Mouse (Mus musculus) inflammation-experienced regulatory T-cells, adult 6 months (primary cell): ENCODE data around the gene Gm10382. TPM values are rescaled to one million over a fixed set of nuclear protein-coding genes. Genes with fewer than 3 reads are reported as not detected.

Experiments used
- ATAC-seq: one replicate; pipeline ENCODE4 v1.8.0; 2017
- polyA plus RNA-seq, 3 experiments: library from polyadenylated mRNA; unstranded; fragments of 100-300 nt; shearing (Covaris generic); gene quantifications; one replicate each; pipeline ENCODE4 v1.2.1; 2017

Gene Gm10382
- polyA plus RNA-seq: 1 to 10 TPM in 2 of 3 experiments, under 1 TPM in 1; 0.65 to 1.1 (median 1.0) TPM

DNA sequence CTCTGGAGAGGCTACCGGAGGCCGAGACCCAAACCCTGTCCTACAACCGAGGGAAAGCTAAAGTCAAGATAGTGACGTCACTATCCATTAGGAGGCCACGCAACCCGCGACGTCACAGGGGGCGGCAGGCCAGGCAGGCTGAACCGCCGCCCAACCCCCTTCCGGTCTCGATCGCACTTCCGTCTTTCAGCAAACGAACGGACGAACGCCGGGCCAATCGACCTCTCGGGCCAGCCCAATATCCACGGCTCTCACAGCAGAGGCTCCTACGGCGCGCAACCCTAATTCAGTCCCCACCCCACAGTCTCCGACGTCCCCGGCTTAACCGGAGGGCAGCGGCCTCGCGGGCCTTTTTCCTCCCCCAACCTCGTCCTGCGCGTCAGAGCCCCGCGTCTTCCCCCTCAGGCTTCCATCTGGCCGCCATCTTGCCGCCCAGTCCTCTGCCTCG, at the start of gene Gm10382:
Gene Gm10382 (plus strand): TSS at position 192 of the 448 bp plus-strand sequence.
- ATAC-seq: peak; percentile 65

DNA sequence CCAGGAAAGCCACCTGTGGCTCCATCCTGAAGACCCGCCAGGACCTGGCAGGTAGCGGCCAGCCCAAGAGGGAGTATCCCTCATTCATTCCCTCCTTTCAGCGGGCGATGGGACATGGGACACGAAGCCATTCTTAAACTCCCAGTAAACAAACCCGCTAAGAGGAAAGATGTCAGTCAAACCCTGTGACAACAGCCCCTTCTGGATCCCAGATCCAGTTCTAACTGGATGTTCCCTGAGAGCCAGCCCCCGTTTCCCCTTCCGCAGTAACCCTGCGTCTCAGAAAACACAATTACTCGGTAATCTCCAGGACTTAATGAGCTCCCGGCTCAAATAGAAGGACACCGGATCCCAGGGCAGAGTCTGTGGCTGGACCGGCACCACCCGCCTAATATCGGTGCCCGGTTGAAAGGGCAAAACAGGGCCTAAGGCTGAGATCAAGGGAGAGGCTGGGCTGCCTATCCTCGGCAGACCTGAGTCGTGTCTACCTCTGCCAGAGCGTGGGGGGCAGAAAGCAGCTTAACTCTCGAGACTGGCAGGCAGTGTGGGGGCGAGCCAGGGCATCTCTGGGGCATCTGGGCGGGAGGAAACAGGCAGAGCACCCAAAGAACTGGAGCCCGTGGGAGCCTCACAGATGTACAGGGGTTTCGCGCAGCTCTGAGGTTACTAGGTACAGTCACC, 49.1 kb upstream of the Gm10382 start:
- ATAC-seq: peak; percentile 19

DNA sequence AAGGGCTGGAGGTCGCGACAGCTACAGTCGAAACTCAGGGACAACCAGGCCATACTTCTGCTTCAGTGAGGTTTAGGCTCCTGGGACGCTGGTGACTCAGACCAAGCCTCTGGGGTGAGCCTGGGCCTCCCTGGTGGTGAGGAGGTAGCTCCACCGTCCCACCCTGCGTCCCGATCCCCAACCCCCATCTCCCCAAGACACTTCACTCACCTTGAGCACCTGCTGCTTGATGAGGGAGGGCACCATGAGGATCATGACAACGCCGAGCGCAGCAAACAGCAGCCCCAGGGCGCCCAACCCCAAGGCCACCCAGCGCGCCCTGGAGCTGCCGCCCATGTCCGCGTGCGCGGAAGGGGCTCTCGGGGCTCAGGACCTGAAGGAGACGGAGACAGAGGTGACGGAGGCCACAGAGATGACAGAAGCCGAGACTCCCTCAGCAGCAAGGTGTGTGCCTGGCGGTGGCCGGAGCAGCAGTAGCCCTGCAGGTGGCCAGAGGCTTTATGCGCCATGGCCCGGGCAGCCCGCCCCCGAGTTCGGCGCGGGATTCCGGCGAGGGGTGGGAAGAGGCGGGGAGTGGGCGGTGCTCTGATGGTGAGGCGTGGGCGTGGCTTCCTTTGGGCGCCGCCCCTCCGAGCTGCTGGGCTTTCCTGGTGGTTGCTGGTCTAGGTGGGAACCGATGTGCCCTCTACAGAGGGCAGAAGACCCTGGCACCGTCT, 48.4 kb upstream of the Gm10382 start, which contains the start of gene Scarb1:
Gene Scarb1 (minus strand): TSS at position 548 of the 716 bp plus-strand sequence.
- peak; percentile 77 for ATAC-seq

DNA sequence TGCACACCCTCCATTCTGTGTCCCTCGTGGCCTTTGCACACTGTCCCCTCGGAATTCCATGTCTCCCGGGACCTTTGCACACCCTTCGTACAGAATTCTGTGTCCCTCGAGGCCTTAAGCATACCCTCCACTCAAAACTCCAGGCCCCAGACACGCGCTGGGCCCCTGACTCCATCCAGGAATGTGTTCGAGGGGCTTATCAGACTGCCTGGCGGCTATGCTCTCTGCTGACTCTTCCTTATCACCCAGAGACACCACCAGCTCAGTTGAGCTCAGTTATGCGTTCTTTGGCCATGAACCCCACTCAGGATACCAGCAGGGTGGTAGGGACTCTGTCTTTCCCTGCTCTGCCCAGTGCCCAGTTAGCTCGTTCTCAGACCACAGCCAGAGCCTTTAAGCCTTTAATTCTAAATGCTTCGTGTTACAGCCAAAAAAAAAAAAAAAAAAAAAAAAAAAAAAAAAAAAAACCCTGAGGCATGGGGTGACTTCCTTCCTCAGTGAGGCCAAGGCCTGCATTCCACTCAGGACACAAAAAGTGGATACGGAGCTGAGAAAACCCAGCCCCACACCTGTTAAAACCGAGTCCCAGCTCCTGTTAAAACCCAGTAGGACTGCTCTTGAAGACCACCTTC, 47.5 kb upstream of the Gm10382 start:
- ATAC-seq: no peak

DNA sequence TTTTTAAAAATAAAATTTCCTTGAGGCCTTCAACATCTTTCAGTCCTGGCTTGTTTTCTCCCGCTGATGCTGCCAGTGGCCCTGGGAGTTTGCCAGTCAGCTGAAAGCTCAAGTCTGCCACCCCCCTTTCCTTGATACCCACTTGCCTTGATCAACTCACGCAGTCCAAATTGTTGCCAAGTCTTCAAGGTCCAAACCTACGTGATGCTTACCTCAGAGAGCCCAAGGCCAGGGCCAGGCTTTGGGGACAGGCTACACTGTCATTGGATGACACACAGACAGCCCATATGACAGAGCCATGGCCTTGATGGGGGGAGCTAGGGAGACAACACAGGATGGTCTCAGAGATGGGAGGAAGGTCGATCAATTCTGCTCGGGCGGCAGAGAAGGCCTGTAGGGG, 44.8 kb upstream of the Gm10382 start:
- ATAC-seq: no peak

DNA sequence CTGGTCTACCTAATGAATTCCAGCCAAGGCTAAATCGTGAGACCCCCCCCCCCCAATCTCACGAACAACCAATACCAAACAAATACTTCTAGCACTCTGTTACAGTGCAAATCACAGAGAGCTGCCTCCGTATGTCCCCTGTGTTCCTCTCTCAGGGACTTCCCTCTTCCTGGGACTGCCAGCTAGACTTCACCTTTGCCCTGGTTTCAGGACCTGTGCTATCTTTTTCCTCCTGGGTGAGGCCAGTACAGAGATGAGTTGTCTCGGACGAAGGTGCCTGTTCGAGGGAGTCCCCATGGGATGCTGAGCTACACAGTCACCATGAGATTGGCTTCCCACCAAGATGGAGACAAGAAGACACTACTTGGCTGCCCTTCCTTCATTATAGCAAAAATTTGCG, 41.1 kb upstream of the Gm10382 start:
- ATAC-seq: no peak

DNA sequence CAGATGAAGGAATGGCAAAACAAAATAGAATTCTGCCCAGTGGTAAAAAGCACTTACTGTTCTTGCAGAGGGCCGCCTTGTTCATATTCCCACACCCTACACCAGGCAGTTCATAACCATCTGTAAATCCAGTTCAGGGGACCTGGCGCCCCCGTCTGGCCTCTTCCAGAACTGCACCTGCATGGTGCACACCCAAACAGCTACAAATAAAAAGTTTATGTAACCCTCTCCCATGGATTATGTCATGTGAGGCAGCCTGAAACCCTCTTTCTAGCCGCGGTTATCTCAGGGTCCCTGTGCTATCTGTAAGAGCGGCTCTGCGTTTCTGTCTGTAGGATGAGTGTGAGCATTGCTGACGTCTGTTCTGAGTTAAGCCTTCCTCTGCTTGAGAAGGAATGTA, 40.6 kb upstream of the Gm10382 start:
- ATAC-seq: no peak

DNA sequence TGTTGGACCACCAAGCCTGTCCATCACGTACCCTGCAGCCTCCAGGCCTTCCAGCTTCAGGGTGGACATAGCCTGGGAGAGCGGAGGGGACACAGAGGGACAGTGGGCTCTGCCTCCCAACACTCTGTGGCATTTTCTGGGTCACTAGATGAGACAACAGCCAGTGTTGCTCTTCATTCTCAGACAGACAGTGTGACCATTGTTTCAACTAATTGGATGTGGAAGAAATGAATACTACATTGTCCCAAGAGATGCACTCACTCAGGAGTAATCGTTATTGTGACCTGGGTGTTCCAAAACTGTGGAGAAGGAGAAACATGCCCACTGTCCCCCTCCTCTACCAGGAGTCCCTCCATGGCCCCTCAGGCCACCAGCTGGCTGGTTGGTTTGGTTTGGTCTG, 39.7 kb upstream of the Gm10382 start:
- ATAC-seq: no peak

DNA sequence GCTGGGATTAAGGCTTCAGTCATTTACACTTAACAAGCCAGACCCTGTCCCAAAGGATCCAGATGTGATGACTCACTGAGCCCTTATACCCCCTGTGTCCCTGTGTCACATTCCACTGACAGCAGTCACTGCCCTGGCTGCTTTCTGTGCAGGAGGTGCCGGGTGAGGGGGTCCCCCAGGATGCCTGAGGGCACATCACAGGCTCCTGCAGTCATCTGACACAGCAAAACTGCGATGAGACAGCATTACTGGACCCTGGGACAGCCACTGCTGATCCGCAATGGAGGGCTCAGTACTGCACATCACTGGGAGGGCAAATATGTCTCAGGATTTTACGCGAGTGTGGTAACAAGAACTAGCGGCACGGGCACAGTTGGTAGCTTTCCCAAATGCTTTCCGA, 38.1 kb upstream of the Gm10382 start:
- no peak for ATAC-seq

DNA sequence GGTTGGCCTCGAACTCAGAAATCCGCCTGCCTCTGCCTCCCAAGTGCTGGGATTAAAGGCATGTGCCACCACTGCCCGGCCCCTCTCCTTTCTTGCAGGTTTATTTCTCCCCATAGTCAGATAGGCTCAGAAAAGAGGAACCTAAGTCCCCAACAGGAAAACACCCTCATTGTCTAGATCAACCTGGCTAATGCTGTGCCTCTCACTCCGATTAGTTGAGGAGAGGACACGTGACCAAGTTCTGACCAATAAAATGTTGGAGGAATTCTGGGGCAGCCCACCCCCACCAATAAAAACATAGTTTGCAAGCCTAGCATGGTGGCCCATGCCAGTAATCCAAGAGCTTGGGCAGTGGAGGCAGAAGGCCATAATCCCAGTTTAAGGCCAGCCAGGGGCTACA, 37.2 kb upstream of the Gm10382 start:
- ATAC-seq: no peak

DNA sequence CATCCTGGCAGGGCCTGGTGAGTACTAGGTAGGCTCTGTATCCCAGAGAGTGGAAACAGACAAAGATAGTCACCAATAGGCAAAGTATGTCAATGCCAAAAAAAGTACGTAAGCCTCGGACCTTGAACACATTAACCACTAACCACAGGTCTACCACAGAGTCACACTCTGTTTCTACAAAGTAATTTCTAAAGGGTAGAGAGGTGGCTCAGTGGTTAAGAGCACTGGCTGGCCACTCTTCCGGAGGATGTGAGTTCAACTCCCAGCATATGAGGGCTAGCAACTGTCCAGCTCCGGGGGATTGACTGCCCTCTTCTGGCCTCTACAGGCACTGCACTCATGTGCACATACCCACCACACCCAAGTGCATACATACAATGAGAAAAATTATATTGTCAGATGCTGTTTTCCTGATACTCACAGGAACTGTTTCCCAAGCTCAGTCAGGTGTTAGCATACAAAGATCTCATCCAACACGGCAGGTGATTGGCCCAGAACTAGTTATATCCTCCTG, 36.3 kb upstream of the Gm10382 start:
- ATAC-seq: no peak

DNA sequence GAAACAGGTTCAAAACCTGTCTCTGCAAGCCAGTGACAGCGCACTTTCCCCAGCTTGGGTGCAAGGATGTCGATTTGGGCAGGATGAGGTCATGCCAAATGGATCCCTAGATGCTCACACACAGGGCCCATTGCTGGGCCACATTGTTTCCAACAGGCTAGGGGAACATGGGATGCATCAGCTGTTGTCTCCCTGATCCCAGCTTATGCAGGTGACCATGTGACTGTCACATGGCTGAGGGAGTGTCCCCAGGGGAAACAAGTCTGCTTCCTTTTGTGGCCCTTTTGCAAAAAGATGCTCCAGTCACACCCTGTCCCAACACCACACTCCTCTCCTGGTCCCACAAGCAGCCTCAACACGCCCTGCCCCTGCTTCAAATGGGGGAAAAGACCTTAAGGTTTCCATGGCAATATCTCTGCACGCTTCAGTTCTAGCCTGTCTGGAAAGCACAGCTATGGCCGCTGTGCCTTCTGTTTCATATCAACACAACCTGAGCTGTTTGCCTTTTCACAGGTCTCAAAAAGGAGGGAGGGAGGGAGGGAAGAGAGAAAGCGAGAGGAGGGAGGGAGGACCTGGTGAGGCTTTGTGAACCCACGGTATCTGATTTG, 34.1 kb upstream of the Gm10382 start:
- no peak for ATAC-seq

DNA sequence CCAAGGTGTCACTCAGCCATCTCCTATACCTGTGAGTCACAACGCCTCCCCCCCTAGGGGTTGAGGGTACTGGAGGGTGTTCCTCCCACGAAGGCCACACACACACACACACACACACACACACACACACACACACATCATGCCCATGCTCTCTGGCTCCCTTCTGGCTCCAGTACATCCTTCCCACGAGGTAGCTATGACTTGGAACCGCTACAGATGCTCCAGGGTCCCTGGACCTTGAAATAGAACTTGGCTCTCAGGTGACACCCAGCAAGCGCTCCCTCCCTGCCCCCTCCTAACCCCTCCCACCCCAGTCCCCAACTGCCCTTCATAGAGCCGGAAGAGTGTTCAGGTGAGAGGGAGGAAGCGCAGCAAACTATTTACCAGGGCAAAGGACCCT, 33.5 kb upstream of the Gm10382 start:
- ATAC-seq: no peak

DNA sequence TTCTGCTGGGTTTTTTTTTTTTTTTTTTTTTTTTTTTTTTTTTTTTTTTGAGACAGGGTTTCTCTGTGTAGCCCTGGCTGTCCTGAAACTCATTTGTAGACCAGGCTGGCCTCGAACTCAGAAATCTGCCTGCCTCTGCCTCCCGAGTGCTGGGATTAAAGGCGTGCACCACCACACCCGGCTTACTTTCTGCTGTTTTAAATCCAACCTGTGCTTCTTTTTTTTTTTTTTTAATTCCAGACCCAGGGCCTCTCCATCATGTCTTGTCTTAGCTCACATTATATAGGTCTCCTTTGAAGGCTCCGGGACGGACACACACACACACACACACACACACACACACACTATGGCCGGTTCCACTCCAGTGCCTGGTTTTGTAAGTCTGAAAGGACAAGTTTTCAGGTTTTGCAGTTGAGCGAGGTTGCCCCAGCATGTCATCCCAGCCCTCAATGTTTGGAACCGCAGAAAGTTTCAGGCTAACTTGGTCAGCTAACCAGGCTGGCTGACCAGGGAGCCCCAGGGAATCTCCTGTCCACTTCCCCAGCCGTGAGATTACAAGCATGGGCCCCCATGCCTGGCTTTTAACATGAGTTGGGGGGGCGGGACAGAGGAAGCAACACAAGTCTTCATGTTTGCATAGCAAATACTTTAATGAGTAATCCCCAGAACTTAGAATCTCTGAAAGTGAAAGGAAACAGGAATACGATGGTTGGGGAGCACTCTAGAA, 31.4 kb upstream of the Gm10382 start:
- ATAC-seq: no peak

DNA sequence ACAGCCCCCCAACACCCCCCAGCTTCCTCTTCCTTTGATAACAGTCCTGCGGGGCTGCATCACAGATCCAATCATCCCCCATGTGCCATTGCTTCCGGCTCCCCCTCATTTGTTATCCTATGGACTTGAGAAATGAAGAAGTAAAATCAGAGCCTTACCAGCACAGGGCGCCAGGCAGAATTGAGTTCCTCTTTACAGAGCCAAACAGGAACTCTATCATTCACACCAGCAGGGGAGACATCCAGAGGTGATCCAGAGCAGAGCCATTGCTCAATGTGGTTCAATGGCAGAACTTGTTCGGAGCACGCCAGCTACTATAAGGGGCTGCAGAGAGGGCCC, 30.9 kb upstream of the Gm10382 start:
- no peak for ATAC-seq

DNA sequence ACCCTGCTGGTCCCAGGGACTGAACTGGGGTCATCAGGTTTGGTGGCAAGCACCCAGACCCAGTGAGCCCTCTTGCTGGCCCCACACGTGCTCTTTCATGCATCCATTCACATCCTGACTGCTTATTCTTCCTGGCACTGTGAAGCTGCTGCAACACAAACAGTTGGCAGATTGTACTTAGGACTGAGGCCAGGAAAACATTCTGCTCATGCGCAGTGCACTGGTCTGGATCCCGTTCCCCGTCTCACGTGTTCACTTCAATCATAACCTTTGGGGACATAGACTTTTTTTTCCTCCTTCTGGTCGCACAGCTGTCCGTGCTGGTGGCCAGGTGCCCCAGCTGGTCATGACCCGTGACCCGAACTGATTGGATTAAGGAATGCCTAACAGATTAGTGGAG, 28.6 kb upstream of the Gm10382 start:
- no peak for ATAC-seq

DNA sequence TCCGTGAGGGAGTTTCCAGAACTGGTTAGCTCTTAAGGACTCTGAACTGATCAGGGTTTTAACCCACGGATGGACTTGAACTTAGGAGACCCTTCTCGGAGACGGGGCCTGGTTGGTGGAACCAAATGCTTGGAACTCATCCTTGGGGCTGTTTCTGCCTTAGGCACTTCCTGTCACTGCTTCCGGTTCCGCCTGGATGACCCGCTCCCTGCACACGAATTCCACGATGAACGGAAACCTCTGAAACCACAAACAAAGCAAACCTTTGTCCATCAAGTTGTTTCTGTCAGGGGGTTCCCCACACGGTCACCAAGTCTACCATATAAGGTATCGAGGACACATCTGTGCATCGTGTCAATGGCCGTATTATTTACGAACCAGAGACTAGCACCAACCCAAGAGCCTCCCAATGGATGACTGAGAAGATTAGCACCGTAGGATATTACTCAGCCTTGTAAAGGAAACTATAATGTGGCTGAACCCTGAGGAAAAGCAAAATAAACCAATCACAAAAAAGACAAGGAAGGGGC, 28.1 kb upstream of the Gm10382 start:
- ATAC-seq: no peak

DNA sequence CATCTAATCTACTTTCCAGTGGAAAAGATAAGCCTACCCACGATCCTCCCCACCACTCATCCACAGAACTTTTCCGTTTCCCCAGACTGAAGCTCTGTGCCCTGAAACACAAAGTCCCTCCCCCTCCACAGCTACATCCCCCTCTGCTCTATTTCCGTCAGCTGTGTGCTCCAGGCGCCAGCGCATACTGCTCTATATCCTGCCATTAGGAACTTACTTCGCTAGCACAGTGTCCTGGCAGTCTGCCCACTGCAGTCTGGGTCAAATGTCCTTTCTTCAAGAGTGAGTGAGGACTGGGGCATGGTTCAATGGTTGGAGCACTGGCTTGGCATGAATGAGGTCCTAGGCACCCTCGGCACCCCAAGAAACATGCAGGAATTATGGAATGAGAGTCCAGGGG, 25.2 kb upstream of the Gm10382 start:
- ATAC-seq: no peak

DNA sequence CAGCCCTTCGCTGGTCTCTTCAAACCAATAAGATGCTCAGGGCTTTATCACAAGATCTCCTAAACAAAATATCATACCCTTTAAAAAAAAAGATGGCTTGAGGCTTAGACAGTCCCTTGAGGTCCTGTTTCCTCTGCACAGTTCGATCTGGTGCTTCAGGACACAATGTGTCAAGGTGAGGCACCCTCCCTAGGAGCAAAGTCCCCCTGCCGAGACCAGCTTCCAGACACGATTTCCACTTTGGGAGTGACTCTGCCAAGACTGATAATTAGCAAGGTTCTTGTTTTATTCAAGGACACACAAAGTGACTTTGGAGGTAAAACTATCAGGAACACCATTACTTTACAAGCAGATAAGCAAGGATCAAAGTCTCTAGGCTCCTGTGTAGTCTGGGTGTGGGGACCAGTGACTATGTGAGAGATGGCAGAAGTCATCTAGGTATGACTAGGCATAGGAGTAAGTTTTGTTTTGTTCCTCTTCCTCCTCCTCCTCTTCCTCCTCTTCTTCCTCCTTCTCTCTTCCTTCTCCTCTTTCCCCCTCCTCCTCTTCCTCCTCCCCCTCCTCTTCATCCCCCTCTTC, 24.2 kb upstream of the Gm10382 start:
- ATAC-seq: no peak

DNA sequence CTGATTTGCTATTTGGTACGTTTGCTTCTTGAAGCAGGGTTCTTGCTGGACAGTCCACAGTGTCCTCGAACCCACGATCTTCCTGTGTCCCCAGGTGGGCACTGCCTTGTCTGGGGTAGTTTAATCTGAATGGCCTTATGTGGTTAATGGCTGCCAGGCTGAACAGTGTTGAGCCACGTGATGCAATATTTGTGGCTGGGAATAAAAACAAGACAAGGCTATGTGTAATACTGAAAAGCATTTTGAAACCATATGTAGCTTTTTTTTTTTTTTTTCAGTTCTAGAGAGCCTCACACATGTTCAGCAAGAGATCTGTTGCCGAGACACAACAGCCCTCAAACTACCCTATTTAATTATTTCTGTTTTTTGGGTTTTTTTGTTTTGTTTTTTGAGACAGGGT, 21.0 kb upstream of the Gm10382 start:
- no peak for ATAC-seq

DNA sequence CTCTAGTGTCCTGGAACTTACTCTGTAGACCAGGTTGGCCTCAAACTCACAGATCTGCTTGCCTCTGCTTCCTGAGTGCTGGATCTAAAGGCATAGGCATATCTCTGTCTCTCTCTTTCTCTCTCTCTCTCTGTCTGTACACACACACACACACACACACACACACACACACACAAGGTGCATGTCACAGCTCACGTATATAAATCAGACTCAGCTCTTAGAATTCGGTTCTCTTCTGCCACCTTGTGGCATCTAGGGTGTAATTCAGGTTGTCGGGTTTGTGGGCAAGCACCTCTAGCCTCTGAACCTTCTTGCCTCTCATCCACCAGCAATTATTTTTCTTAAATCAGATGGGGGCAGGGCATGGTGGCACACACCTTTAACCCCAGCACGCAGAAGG, 20.6 kb upstream of the Gm10382 start:
- peak; percentile 77 for ATAC-seq
